Mouse (Mus musculus) embryo, embryonic 9.5 days (tissue): ENCODE data around the gene Gm13124.
"Not testable (repeated sequence)": the region's sequence is repeated elsewhere in the genome, so short reads cannot be mapped to it uniquely, and the experiment has no call there.

Experiments
- DNase-seq: peaks from one replicate; pipeline ENCODE4 v3.0.0-alpha.2; 2017; ENCODE audit errors: extremely low spot score

Gene Gm13124

DNA sequence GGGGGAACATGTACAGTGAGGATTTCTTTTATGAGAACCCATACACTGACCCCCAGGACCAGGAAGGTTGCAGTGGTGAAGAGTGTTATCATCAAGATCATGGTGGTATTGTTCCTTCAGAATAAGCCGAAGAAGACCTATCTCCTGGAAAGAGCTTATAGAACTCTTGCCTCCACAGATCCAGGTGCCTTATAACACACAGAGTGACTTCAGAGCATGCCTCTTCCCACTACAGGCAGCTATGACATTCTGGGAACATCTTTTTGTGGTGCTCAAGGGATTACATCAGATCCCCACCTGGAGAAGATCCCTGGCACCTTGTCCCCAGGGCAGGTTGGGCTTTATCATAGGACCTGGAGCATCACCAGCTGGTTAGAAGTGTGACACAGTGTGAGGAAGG is at the start of gene Gm13124:
Gm13124 (minus strand) TSS at position 101 of the 400 bp plus-strand sequence.
- DNase-seq, result no peak

- DNase-seq, result no peak
Observed at GRCm38 (mm10) chr4:144614586-144614985, 49.7 kb upstream of the Gm13124 start.

DNA sequence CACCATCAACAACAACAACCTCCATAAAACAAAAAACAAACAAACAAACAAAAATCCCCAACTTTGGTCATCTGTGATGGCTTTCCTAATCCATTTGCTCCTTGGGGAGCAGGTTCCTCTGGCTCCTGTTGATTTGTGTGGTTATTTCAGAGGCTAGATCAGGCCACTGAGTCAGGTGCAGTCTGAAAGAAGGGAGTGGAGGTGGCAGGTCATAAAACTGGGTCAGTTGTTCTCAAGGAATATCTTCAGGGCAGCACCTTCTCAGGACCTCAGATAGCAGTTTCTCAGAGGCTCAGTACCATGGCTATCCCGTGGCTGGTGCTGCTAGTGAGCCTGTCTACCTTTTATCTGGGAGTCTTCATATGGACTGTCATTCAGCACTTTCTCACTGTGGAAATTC is 48.5 kb upstream of the Gm13124 start, which contains the start of gene Aadacl4:
Aadacl4 (plus strand) TSS at position 301 of the 400 bp plus-strand sequence.
- no peak for DNase-seq

DNA sequence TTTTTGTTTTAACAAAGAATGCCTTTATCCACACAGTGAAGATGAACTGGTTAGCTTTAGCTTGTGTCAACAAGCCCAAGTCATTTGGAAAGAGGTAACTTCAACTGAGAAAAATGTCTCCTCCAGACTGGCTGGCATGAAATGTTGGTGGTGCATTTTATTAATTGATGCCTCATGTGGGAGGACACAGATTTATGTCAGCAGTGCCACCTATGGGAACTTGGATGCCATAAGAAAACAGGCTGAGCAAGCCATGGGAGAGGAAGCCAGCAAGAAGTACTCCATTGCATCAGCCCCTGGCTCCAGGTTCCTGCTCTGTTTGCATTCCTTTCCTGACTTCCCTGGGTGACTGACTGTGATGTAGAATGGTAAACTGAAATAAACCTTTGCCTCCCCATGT is 27.9 kb upstream of the Gm13124 start:
- DNase-seq, result no peak

- not testable (repeated sequence) for DNase-seq
Observed at GRCm38 (mm10) chr4:144586207-144586606, 21.3 kb upstream of the Gm13124 start.

- DNase-seq, result no peak
Observed at GRCm38 (mm10) chr4:144567752-144568151, 2.8 kb upstream of the Gm13124 start.

DNA sequence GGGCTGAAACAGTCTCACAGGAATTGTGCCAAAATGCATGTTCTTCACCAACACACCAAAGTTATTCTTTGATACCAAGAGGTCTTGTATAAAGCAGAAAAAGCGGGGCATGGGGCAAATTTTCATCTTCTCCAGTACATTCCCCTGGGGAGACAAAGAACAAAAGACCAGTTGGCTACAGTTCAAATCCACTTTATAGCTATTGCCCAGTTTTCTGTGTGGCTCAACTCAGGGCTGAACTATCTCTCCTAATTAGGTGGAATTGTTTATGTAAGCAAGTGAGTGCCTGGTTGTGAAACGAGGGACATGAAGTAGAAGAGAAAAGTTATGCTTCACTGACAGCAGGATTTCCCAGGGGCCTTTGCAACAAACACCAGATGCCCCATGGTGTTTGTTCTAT is 3.7 kb downstream of the Gm13124 start:
- DNase-seq, result no peak

DNA sequence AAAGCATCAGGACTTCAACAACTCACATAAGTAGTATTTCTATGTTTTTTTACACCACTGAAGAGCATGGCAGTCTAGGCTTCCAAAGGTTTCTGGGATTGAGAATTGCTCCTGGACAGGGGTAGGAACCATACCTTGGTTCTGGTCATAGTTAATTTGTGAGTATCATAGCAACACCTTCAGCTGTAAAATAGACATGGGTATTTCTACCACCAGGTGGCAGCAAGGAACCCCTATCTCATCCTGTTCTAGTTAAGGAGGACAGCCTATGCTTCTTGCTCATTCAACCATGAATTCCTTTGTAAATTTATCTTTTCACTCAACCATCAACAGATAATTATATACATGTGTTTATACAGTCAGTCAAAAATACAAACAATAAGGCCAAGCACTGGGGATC is 5.1 kb downstream of the Gm13124 start:
- no peak for DNase-seq

DNA sequence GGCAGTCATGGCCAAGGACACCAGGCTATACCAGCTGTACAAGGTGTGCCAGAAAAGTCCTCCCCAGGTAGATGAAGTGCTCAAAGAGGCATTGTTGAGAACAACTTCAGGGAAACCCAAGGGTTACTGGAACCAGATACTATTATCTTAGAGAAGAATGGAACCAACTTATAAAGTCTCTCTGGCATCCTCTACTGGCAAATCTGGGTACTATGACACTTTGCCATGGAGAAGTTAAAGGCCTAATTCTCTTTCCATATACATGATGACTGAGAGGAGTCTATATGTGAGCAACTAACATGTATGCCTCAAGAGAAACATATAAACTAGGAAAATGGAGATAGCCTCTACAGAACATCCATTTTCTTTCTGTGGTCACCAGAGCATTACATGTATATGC is 13.8 kb downstream of the Gm13124 start:
- no peak for DNase-seq

DNA sequence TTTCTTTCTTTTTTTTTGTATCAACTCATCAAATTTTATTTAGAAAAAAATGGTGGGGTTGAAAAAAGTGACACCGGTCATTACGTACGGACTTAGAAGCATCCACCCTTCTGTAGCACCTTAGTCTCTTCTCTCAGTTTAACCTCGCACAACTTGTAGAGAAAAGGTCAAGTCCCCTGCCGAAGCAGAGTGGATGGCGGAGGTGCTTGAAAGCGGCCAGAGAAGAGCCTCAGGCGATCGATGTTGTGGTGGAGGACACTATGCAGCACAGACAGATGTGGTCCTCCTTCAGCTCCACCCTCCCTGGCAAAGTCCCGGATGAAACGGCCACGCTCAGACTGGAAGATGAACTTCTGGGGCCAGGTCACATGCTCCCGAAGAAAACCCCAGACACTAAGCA is 19.6 kb downstream of the Gm13124 start:
- not testable (repeated sequence) for DNase-seq

DNA sequence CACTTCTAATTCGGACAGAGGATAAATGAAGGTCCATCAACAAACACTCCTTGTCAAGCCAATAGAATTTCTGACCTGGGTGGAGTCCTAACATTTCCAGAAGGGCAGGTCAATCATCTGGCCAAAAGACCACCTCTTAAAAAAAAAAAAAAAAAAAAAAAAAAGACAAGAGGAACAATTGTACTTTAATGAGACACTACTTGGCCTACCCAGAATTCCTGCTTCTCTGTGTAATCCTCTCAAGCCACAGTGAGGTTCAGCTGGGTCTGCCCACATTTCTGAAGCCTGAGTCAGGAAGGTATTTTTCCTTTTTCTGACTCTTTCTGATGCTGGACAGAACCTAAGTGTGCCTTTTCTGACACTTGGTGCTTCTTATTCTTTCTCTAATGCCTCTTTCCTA is 20.2 kb downstream of the Gm13124 start:
- DNase-seq, result no peak

DNA sequence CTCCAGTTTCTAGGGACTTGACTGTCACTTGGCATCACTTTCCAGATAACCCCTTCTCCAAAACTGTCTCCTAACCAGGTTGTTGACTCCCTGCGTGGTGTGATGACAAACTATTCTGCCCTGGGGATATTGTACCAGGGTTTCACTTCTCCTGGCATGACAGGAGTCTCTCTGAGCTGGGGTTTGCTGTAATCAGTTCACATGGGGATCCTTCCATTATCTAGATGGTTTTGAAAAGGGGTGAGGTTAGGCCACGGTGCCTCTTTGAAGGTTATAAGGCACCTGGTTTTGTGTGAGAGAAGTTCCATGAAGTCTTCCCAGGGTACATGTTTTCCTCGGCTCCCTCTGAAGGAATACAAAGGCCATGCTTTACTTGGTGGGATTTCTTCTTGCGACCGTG is 45.4 kb downstream of the Gm13124 start, which contains the start of gene 9430007A20Rik:
9430007A20Rik (plus strand) TSS at position 301 of the 400 bp plus-strand sequence.
- DNase-seq, result no peak

- DNase-seq, result no peak
Observed at GRCm38 (mm10) chr4:144506518-144506917, 58.4 kb downstream of the Gm13124 start.
